Mouse (Mus musculus) bone marrow macrophage, adult 2 months (primary cell): ENCODE measurements around the gene Kpna3.

ENCODE experiments used
- CTCF ChIP-seq: IDR thresholded peaks from 2 replicates; pipeline ENCODE4 v1.5.1; 2012; ENCODE audit warnings: low read depth, mild to moderate bottlenecking, low read length, moderate library complexity
- POLR2A ChIP-seq: IDR thresholded peaks from 2 replicates; pipeline ENCODE4 v1.6.1; 2012; ENCODE audit warnings: mild to moderate bottlenecking, low read depth, low read length, borderline replicate concordance

DNA sequence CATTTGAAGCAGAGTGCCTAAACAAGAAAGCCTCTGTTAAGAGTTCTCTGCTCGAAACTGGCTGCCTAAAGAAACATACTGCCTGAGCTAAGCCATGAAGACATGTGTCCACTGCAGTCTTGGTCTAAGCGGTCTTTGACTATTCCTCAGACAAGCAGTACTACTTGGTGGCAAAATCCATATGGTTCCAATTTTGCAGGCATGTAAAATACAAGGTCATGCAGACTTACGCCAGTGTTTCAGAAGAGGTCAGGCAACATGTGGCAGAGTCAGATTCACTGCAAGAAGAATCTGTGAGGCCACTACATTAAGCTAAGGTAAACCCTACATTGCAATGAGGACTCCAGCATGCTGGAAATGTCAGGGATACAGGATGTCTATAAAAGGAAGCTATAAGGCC, 34.7 kb downstream of the Kpna3 start:
- TF ChIP-seq POLR2A (no peak), CTCF (no peak)
